Mouse (Mus musculus) brown adipose tissue, adult 24 weeks (tissue): ENCODE measurements around the gene Osm. TPM values are rescaled to one million over a fixed set of nuclear protein-coding genes. Genes with fewer than 3 reads are reported as not detected.

Experiments
- H3K27ac ChIP-seq: fragments of 200-500 bp; replicated peaks from 2 replicates; pipeline ENCODE4 v1.5.1; 2012; ENCODE audit warnings: low read depth, mild to moderate bottlenecking, low read length
- H3K4me1 ChIP-seq: fragments of 200-500 bp; 2 replicates; pipeline ENCODE4 v1.6.1; 2012; ENCODE audit warnings: low read length, mixed read lengths; ENCODE audit not compliant: control insufficient read depth, insufficient read depth, insufficient read length
- H3K4me3 ChIP-seq: fragments of 200-500 bp; 2 replicates; pipeline ENCODE4 v1.5.1; 2012; ENCODE audit warnings: low read depth, mild to moderate bottlenecking, low read length, moderate library complexity; ENCODE audit not compliant: insufficient read depth
- polyA plus RNA-seq: library from polyadenylated mRNA; stranded (reverse); fragments of >200 nt; gene quantifications from 2 replicates; pipeline ENCODE4 v1.2.4, GENCODE M21; 2012; ENCODE audit not compliant: missing spikeins, insufficient read depth, insufficient read length

Osm gene
- polyA plus RNA-seq, 1 experiment: not detected

DNA sequence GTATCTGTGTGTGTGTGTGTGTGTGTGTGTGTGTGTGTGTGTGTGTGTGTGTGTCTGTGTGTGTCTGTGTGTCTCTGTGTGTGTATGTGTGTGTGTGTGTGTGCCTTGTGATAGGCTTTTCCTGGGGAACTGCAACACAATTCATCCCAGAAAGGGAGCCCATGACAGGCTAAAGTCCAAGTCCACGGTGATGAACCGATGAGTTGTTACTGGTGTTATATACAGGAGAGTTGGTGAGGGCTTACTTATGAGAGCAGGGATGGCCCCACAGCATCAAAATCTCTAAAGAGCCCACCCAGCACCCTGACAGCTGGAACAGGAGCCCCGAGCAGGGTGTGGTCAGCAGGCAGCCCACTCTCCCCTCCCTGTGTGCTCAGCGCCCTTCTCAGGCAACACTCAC lies 5.0 kb downstream of the Osm start:
- Histone ChIP-seq H3K4me1 (no peaks in the 10 kb centered on the region), H3K27ac (no peak overlapping the region)

DNA sequence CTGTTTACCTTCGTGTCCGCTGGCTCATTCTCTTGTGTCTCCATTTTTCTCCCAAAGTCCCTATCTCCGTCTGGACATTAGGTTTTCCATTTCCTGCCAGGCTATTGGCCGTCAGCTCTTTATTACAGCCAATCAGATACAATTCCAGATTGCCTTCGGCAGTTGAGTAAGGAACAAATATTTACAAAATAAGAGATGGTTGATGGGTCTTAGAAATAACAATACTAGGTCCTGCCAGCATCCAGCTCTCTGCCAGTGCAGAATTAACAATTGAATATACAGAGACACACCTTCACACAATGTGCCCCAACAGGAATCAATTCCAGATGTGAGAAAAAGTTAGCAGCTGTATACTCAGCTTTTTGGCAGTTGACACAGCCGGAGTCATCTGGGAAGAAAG lies 9.9 kb downstream of the Osm start:
- no peaks in the 10 kb centered on the region for H3K4me1 ChIP-seq
- H3K4me3 ChIP-seq: no peak overlapping the region

More for the DNA sequence above, 5.0 kb downstream of the Osm start:
- H3K4me3 ChIP-seq: no peak overlapping the region

DNA sequence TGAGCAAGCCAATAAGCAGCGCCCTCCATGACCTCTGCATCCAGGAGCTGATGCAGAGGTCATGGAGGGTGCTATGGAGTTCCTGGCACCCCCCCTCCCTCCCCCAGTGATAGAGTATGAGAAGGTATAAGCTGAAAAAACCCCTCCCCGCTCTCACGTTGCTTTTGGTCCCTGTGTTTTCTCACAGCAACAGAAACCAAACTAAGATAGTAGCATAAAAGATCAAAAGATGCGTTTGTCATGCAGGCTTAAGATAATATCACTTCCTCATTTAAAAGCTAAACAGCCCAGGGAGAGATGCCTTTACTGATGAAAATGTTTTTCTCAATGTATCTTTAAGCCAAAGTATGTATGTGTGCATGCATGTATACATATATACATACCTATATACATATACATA lies 10.4 kb downstream of the Osm start:
- no peak overlapping the region for H3K27ac ChIP-seq
- no peak overlapping the region for H3K4me3 ChIP-seq
- no peaks in the 10 kb centered on the region for H3K4me1 ChIP-seq

More for the DNA sequence above, 9.9 kb downstream of the Osm start:
- H3K27ac ChIP-seq: no peak overlapping the region

- H3K4me1 ChIP-seq: no peaks in the 10 kb centered on the region
- no peak overlapping the region for H3K27ac ChIP-seq
- no peak overlapping the region for H3K4me3 ChIP-seq
These were observed 11.2 kb downstream of the Osm start for GRCm38 (mm10) chr11:4247201-4247959.

- H3K4me1 ChIP-seq: no peaks in the 10 kb centered on the region
- H3K4me3 ChIP-seq: no peak overlapping the region
- no peak overlapping the region for H3K27ac ChIP-seq
These were observed 12.9 kb downstream of the Osm start for GRCm38 (mm10) chr11:4249151-4249550.

DNA sequence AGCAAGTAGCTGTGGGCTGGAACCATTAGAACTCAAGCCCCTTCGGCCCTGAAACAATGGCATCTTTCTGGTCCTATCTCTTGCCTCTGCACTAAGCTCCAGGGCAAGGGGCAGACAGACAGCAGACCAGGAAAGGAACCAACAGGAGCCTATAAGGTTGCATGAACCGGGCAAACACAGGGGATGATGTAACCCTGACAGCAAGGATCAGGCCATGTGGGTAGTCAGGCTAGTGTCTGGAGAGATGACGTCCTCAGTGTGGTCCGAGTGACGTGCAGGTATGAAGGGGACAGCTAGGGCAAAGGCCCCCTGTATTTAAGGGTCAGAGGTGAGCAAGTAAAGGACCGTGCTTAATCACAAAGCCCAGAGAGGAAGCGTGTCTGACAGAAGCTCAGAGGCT lies 14.1 kb downstream of the Osm start:
- no peaks in the 10 kb centered on the region for H3K4me1 ChIP-seq
- H3K27ac ChIP-seq: no peak overlapping the region
- no peak overlapping the region for H3K4me3 ChIP-seq

GRCm38 (mm10) chr11:4251376-4251775 lies 15.2 kb downstream of the Osm start:
- no peak overlapping the region for H3K4me3 ChIP-seq
- H3K4me1 ChIP-seq: no peaks in the 10 kb centered on the region
- no peak overlapping the region for H3K27ac ChIP-seq

DNA sequence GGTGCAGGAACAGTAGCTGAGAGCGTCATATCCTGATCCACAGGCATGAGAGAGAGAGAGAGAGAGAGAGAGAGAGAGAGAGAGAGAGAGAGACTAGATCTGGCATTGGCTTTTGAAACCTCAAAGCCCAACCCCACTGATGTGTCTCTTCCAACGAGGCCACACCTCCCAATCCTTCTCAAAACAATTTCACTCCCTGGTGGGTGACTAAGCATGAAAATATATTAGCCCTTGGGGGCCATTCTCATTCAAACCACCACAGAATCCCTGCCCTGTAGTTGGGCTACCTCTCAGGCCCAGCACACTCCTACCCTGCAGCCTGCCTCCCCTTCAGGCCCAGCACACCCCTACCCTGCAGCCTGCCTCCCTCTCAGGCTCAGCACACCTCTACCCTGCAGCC lies 16.7 kb downstream of the Osm start:
- Histone ChIP-seq H3K27ac (no peak overlapping the region), H3K4me1 (no peaks in the 10 kb centered on the region), H3K4me3 (no peak overlapping the region)

DNA sequence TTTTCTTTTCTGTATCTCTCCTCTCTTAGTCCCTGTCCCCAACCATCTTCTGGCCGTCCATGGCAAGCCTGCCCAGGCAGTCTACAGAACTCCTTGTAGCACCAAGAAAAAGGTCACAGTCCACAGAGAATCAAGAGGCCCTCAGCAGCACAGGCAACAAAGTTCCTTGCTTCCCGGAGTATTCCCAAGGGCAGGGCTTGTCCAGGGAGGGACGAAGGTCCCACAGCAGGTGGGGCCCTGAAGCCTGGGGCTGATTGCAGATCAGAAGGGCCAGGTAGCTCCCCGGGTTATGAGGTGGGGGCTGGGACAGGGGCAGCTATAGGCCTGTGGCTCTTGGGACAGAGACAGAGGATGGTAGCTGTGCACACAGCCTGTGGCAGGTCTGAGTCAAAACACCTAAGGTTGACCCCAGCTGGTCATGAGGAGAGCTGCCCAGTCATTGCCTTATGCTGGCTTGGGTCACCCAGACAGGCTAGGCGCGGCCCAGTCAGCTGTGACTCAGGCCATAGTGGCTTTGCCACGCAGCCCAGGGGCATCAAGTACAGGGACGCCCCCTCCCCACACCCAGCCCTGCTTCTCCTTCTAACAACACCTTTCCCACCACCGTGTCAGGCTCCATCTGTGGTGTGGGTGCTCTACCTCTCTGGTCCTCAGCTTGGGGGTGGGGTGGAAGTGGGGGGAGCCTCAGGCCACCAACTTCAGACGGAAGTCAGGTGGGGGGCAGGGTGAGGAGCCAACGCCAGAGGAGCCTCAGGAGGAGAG lies 20.8 kb downstream of the Osm start, which contains the start of gene Lif:
Gene Lif, plus strand, starts transcription at position 712 of the 762 bp plus-strand sequence.
- H3K27ac ChIP-seq: no peak within 1 kb of the TSS

DNA sequence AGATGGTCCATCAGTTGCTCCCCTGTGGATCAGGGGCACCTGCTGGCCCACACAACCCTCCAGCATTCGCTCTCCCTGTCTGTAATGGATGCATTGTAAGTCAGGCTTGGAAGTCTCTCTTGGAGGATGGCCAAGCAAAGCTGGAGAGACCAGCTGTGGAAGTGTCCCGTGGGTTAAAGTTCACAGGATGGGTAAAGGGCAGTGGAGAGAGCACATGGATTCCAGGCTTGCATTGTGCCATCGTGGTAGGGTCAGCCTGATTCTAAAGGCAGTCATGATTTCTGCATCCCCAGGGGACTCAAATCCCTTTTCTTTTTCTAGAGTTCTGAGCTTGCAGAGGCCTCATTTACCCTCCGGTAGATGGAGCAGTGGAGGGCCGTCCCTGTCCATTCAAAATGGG lies 21.5 kb downstream of the Osm start:
- Histone ChIP-seq H3K4me3 (no peak overlapping the region), H3K27ac (no peak overlapping the region), H3K4me1 (peaks cover 8% of the 10 kb centered on the region)

More for the DNA sequence above, 20.8 kb downstream of the Osm start, which contains the start of gene Lif:
- H3K4me3 ChIP-seq: no peak within 1 kb of the TSS
- peaks cover 8% of the 10 kb centered on the region for H3K4me1 ChIP-seq

- peak overlapping the region; percentile 30; the same call in 1 of the 2 replicates for H3K4me3 ChIP-seq
- H3K27ac ChIP-seq: no peak overlapping the region
These were observed 22.4 kb downstream of the Osm start for GRCm38 (mm10) chr11:4258657-4259082.

GRCm38 (mm10) chr11:4260463-4261187 lies 24.4 kb downstream of the Osm start:
- H3K27ac ChIP-seq: 0 out of 2 replicates have a peak overlapping the region, but pooled peaks have one; percentile 24
- peaks cover 8% of the 10 kb centered on the region for H3K4me1 ChIP-seq
- H3K4me3 ChIP-seq: no peak overlapping the region

More at GRCm38 (mm10) chr11:4258657-4259082, 22.4 kb downstream of the Osm start:
- H3K4me1 ChIP-seq: peaks cover 8% of the 10 kb centered on the region

GRCm38 (mm10) chr11:4261188-4261494 lies 24.9 kb downstream of the Osm start:
- Histone ChIP-seq H3K4me1 (peaks cover 8% of the 10 kb centered on the region), H3K27ac (no peak overlapping the region)

DNA sequence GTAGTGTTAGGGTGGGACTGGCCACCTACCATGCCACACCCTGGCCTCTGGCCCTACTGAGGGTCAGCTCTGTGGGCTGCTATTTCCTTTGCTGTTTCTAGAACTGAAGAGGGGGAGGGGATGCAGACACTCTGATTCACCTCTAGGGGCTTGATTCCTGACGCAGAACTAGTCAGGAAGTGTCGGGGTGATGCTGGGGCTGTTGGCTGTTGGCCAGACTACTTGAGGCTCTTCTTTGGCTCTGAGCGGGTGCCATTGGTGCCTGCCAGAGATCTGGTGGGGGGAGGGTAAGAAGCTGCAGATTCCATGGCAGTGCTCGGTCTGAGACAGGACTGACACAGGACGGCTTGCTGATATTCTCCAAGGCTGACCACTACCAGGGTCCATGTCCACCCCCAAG lies 25.7 kb downstream of the Osm start:
- Histone ChIP-seq H3K4me1 (peaks cover 8% of the 10 kb centered on the region), H3K27ac (no peak overlapping the region), H3K4me3 (no peak overlapping the region)

More at GRCm38 (mm10) chr11:4261188-4261494, 24.9 kb downstream of the Osm start:
- no peak overlapping the region for H3K4me3 ChIP-seq

DNA sequence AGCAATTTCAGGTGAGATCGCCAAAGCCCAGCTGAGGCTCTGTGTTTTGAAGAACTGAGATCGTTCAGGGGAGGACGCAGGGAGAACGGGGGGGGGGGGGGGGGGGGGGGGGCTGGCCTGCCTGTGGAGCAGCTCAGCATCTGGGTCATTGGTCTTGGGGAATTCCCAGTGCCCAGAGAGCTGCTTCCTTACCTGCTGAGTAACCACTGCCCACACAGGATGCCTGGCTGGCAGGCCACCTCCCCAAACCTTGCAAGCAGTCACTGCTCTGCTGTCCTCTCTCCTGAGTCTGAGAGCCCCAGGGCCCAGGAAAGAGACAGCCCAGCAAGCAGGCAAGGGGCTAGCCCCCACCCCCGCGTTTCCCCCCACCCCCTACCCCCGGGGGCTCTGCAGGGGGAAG lies 26.6 kb downstream of the Osm start:
- Histone ChIP-seq H3K4me3 (no peak overlapping the region), H3K4me1 (peaks cover 8% of the 10 kb centered on the region), H3K27ac (no peak overlapping the region)
